Mouse (Mus musculus): ENCODE results near the gene Gata1. TPM values are rescaled to one million over a fixed set of nuclear protein-coding genes. Genes with fewer than 3 reads are reported as not detected.

Gata1 gene
- total RNA-seq, 2 experiments from 2014 or later = not detected

Other genes starting within 250 kb of the Gata1 start
- gene Praf2, start 249.6 kb downstream of the Gata1 start, total RNA-seq (2021) = 100 to 1,000 TPM in 1 of 2 experiments, 10 to 100 TPM in 1; 98.2 to 107 TPM
- gene Ccdc120, start 227.2 kb downstream of the Gata1 start, total RNA-seq (2021) = 10 to 100 TPM; 15.5 to 19.6 TPM
- 10 to 100 TPM; 31.7 to 34.4 TPM for gene Tfe3, start 215.5 kb downstream of the Gata1 start, total RNA-seq (2021)
- 10 to 100 TPM; 88.1 to 98.9 TPM for gene Gripap1, start 188.3 kb downstream of the Gata1 start, total RNA-seq (2021)
- 10 to 100 TPM in 1 of 2 experiments, 1 to 10 TPM in 1; 9.8 to 10.0 TPM for gene Kcnd1, start 155.8 kb downstream of the Gata1 start, total RNA-seq (2021)
- gene Otud5, start 136.7 kb downstream of the Gata1 start, total RNA-seq (2021) = 10 to 100 TPM; 64.1 to 64.9 TPM
- gene Pim2, start 99.8 kb downstream of the Gata1 start, total RNA-seq (2021) = 10 to 100 TPM; 43.2 to 49.5 TPM
- gene Slc35a2, start 94.0 kb downstream of the Gata1 start, total RNA-seq (2021) = 10 to 100 TPM; 45.9 to 52.7 TPM
- gene Pqbp1, start 78.8 kb downstream of the Gata1 start, total RNA-seq (2021) = 10 to 100 TPM; 72.6 to 80.1 TPM
- gene Timm17b, start 78.7 kb downstream of the Gata1 start, total RNA-seq (2021) = 10 to 100 TPM; 20.8 to 23.9 TPM
- gene Gm10491, start 70.2 kb downstream of the Gata1 start, total RNA-seq (2021) = not detected
- gene Gm10490, start 68.5 kb downstream of the Gata1 start, total RNA-seq (2021) = not detected
- 100 to 1,000 TPM; 340 to 344 TPM for gene Pcsk1n, start 58.2 kb downstream of the Gata1 start, total RNA-seq (2021)
- gene Eras, start 49.5 kb downstream of the Gata1 start, total RNA-seq (2021) = not detected
- gene Hdac6, start 30.2 kb downstream of the Gata1 start, total RNA-seq (2021) = 10 to 100 TPM; 46.0 to 54.4 TPM
- gene Glod5, start 40.4 kb upstream of the Gata1 start, total RNA-seq (2021) = not detected
- gene Suv39h1, start 96.7 kb upstream of the Gata1 start, total RNA-seq (2021) = 10 to 100 TPM; 25.0 to 28.2 TPM
- gene Was, start 112.4 kb upstream of the Gata1 start, total RNA-seq (2021) = 1 to 10 TPM; 2.0 to 2.2 TPM
- 100 to 1,000 TPM; 214 to 218 TPM for gene Wdr13, start 154.8 kb upstream of the Gata1 start, total RNA-seq (2021)
- 100 to 1,000 TPM; 193 to 258 TPM for gene Rbm3, start 167.8 kb upstream of the Gata1 start, total RNA-seq (2021)
- 10 to 100 TPM; 12.7 to 15.8 TPM for gene Tbc1d25, start 198.1 kb upstream of the Gata1 start, total RNA-seq (2021)
- gene Ebp, start 215.4 kb upstream of the Gata1 start, total RNA-seq (2021) = 10 to 100 TPM; 30.5 to 42.9 TPM
- 10 to 100 TPM; 87.1 to 91.3 TPM for gene Porcn, start 228.5 kb upstream of the Gata1 start, total RNA-seq (2021)

All from layer of hippocampus, postnatal 14 days (tissue).